Mouse (Mus musculus) small intestine, adult 10 weeks (tissue): ENCODE data around the gene Abcc9. TPM values are rescaled to one million over a fixed set of nuclear protein-coding genes. Genes with fewer than 3 reads are reported as not detected.

ENCODE experiments used
- polyA plus RNA-seq: library from polyadenylated mRNA; stranded (reverse); fragments of 350-450 nt; fragmentation: Illumina TruSeq; extraction: RNeasy Lipid Tissue Mini Kit (QIAGEN cat#74804); gene quantifications from one replicate; pipeline ENCODE4 v1.2.3, GENCODE M21; 2014; ENCODE audit warnings: low replicate concordance

Gene Abcc9
- polyA plus RNA-seq = 9.3 TPM

DNA sequence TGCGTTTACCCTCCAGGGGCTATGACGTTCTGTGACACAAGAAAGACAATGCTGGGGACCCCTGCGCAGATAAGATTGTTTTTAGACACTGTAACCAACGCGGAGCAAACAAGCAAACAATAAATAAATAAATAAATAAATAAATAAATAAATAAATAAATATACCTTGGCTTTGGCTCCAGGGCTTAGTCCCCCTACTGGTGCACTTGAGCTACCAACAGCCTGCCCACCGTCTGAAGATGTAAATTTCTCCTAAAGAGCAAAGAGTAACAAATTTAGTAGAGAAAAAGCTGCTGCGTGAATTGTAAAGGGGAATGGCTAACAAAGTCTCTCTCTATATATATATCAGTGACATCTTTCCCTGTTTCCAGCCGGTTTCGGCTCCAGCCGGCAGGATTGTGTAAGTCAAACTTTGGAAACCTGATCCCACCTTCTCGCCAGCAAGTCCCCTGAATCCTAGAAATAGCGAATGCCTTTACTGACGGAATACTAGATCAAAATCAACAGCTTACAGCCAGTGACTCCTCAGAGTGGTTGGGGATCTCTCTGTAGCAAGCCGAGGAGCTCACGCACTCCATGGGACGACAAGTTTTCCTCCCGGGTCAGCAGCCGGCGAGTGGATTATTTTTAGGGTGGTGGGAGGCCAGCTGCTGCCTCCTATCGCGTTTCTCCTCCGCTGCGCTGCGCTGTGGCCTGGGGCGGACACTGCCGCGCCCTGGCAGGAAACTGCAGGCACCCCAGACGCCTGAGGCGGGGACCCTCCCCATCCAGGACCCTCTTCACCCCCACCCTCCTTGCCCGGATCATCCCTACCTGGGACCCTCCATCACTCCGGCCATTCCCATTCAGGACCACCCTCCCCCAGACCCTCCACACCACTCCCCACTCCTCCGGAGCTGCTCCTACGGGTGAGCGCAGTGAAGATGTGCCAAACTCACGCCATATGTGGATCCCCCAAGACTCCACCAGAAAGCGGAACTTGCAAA, at the start of gene Abcc9:
Gene Abcc9, minus strand, starts transcription at position 664 of the 986 bp plus-strand sequence.

DNA sequence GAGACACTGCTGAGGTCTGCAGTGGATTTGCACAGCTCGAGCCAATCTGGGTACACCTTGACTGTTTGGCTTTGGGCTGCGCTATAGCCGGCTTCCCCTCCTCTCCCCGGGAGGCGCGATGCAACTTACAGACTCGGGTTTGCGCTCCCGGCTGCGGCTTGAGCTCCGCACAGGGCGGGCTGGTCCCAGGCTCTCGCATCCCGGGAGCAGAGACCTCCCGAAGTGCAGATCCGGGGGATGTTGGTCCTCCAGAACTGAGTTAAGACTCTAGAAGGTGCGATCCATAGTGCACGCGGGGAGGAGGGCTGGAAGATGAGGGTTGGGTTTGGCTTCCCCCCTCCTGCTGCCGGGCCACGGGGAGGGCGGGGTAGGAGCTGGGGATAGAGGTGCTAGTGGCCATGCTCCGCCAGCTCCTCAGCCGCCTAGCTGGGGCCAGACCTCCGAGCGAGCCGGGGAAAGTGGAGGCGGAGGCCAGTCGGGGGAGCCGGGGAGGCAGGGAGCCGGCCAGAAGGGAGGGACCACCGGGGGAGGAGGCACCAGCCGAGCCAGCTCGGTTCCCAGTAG, 131.0 kb downstream of the Abcc9 start, which contains the start of gene Kcnj8:
Gene Kcnj8, minus strand, starts transcription at position 560 of the 564 bp plus-strand sequence.

Other genes starting within 250 kb of the Abcc9 start
- not detected for gene Gys2, start 229.2 kb downstream of the Abcc9 start, polyA plus RNA-seq
- 8.5 TPM for gene Ldhb, start 194.4 kb downstream of the Abcc9 start, polyA plus RNA-seq
- 2.3 TPM for gene Kcnj8, start 130.7 kb downstream of the Abcc9 start, polyA plus RNA-seq
- 187 TPM for gene Cmas, start 54.4 kb upstream of the Abcc9 start, polyA plus RNA-seq
- gene Sult6b2, start 102.2 kb upstream of the Abcc9 start, polyA plus RNA-seq = 253 TPM